Mouse (Mus musculus): ENCODE measurements at regions not wholly inside any gene's neighbourhood (a gene's known extent, or its start where the extent isn't known, plus 50 kb on each side); places are given as distances from the start of the nearest gene placed in this dataset.

DNA sequence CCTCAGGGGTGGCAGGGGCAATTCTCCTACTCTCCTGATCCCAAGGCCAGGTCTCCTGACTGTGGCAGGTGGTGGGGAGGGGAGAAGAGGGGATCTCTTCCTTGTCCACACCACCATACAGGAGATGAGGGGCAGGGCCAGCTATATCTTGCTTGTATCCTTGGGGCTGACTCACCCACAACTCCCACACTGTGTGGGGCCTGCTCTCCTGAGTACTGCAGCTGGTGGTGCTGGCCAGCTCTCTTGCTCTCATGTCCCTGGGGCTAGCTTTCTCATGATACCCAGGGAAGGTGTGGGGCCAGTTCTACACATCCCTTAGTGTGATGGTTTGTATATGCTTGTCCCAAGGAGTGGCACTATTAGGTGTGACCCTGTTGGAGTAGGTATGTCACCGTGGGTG, 177.4 kb downstream of the Shq1 start:
- TF ChIP-seq CTCF (IDR thresholded peaks at IDR 0.05; ENCODE audit: low read depth, low read length), result no peak
- no peak for TF ChIP-seq POLR2AphosphoS5 (IDR thresholded peaks at IDR 0.05; ENCODE audit: insufficient replicate concordance, low read depth, low read length)
